Mouse (Mus musculus) G1E (cell line): ENCODE measurements around the gene Kat6b.

Experiments used
- CTCF ChIP-seq: IDR thresholded peaks from 2 replicates; pipeline ENCODE4 v1.5.1; 2012; ENCODE audit warnings: low read depth, low read length, inconsistent platforms, mixed read lengths
- GATA1 ChIP-seq: IDR thresholded peaks from 2 replicates; pipeline ENCODE4 v1.6.1; 2012; ENCODE audit warnings: borderline replicate concordance, low read length, inconsistent platforms, mixed read lengths
- GATA2 ChIP-seq: IDR thresholded peaks from 2 replicates; pipeline ENCODE4 v1.6.1; 2012; ENCODE audit warnings: low read depth, low read length, inconsistent platforms, borderline replicate concordance
- TAL1 ChIP-seq: conservative IDR thresholded peaks from 2 replicates; pipeline ENCODE4 v1.6.1; 2012; ENCODE audit warnings: low read depth, low read length, inconsistent platforms, mixed read lengths

DNA sequence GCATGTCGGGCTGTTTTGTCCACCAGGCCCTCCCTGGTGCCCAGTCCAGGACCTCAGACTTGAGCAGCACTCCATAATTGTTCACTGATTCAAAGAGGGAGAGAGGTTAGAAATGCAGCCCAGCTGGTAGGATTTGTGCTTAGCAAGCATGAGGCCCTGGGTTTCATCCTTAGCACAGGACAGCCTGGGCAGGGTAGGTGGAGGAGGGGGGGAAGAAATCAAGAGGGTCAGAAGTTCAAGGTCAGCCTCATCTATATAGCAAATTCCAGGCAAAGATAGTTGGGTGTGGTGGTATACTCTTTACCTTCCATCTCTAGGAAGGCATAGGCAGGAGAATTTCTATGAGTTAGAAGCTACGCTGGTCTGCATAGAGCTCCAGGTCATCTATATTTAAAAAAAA, 9.3 kb upstream of the Kat6b start:
- TF ChIP-seq CTCF: no peak
- TF ChIP-seq TAL1: no peak
- TF ChIP-seq GATA1: no peak
- TF ChIP-seq GATA2: no peak
